ENCODE assay signal across 21 mouse cellular contexts in genomic region chr3:133320313-133320712, GRCm38 (mm10). TPM values are rescaled to one million over a fixed set of nuclear protein-coding genes. Genes with fewer than 3 reads are reported as not detected.
DNase-seq lines count a peak whose midpoint lies in the region; ATAC-seq and TF ChIP-seq lines count a peak whose summit lies in the region.
"Had no signal": no experiment of that assay in that cellular context is flagged by ENCODE, and none has a peak within 500 bp of the region (broad histone marks: within the 10 kb centered on the region; RNA-seq: fewer than 3 reads in every experiment).

No protein-coding gene starts in this region.

- no peaks in the 10 kb centered on the region for H3K9me3 ChIP-seq in stomach, embryonic 15.5 days
- H3K9me3 ChIP-seq in stomach, postnatal 0 days (ENCODE audit: control insufficient read depth, low read length) = no peaks in the 10 kb centered on the region
- no peaks in the 10 kb centered on the region for H3K9me3 ChIP-seq in intestine, embryonic 16.5 days (ENCODE audit: control insufficient read depth, low read length)
- H3K9me3 ChIP-seq: embryonic facial prominence, embryonic 10.5 days; embryonic facial prominence, embryonic 12.5 days; forebrain, embryonic 12.5 days; forebrain, embryonic 15.5 days had no signal

- DNase-seq in heart, adult 11 months = peak; percentile 43
- DNase-seq in heart, postnatal 10 days = no peak
- DNase-seq in stomach, postnatal 0 days (ENCODE audit: low spot score) = no peak
- DNase-seq in gastrocnemius, postnatal 25 days = no peak
- no peak for DNase-seq in thymus, postnatal 36 days
- DNase-seq: adrenal gland, adult 8-10 months; adrenal gland, postnatal 14 days; adrenal gland, postnatal 36 days; cerebellum, adult 11-12 months; cerebellum, adult 2 months; cerebellum, adult 9-10 months; cerebellum, postnatal 10 days; cerebellum, postnatal 25 days; forebrain, postnatal 0 days had no signal

- H3K27ac ChIP-seq in stomach, embryonic 15.5 days = no peak overlapping the region
- H3K27ac ChIP-seq in stomach, postnatal 0 days (replicated peaks) = no peak overlapping the region
- peak overlapping the region; percentile 45; the same call in 1 of the 2 replicates for H3K27ac ChIP-seq in intestine, embryonic 16.5 days (ENCODE audit: low read length)
- H3K27ac ChIP-seq: embryonic facial prominence, embryonic 10.5 days; embryonic facial prominence, embryonic 12.5 days; forebrain, embryonic 12.5 days; forebrain, embryonic 15.5 days had no signal

- WGBS in stomach, embryonic 15.5 days = 79% methylated on average over 6 of the region's 6 CpGs
- WGBS in stomach, postnatal 0 days = 80% methylated on average over 6 of the region's 6 CpGs
- 63% methylated on average over 6 of the region's 6 CpGs for WGBS in intestine, embryonic 16.5 days

- H3K9ac ChIP-seq in stomach, embryonic 15.5 days = no peak overlapping the region
- no peak overlapping the region for H3K9ac ChIP-seq in stomach, postnatal 0 days (ENCODE audit: low read length)
- H3K9ac ChIP-seq in intestine, embryonic 16.5 days (ENCODE audit: low read depth, low read length) = no peak overlapping the region
- H3K9ac ChIP-seq: embryonic facial prominence, embryonic 12.5 days; forebrain, embryonic 12.5 days; forebrain, embryonic 15.5 days; forebrain, postnatal 0 days had no signal

- H3K27me3 ChIP-seq in stomach, embryonic 15.5 days (replicated peaks) = no peaks in the 10 kb centered on the region
- H3K27me3 ChIP-seq in stomach, postnatal 0 days (ENCODE audit: control insufficient read depth, insufficient read depth, low read length) = no peaks in the 10 kb centered on the region
- no peaks in the 10 kb centered on the region for H3K27me3 ChIP-seq in intestine, embryonic 16.5 days (replicated peaks; ENCODE audit: control insufficient read depth, insufficient read depth, low read length)
- H3K27me3 ChIP-seq: embryonic facial prominence, embryonic 12.5 days; forebrain, embryonic 12.5 days; forebrain, embryonic 15.5 days had no signal

- TF ChIP-seq CTCF in stomach, postnatal 0 days (IDR thresholded peaks at IDR 0.05; ENCODE audit: low read depth) = no peak

- intact Hi-C loops in heart, postnatal 10 days (cut with DNase I) = loop anchor here (10.0 kb wide), 1 partner anchor 364 kb away; no protein-coding TSS in a partner anchor

- no peaks in the 10 kb centered on the region for H3K4me1 ChIP-seq in stomach, embryonic 15.5 days
- H3K4me1 ChIP-seq in stomach, postnatal 0 days (replicated peaks; ENCODE audit: control insufficient read depth, insufficient read depth) = no peaks in the 10 kb centered on the region
- no peaks in the 10 kb centered on the region; the same call in 1 of the 2 replicates for H3K4me1 ChIP-seq in intestine, embryonic 16.5 days (ENCODE audit: control insufficient read depth, insufficient read depth, low read length)
- H3K4me1 ChIP-seq: embryonic facial prominence, embryonic 10.5 days; embryonic facial prominence, embryonic 12.5 days; forebrain, embryonic 12.5 days; forebrain, embryonic 15.5 days had no signal

- H3K4me3 ChIP-seq in stomach, embryonic 15.5 days (replicated peaks) = no peak overlapping the region
- no peak overlapping the region for H3K4me3 ChIP-seq in stomach, postnatal 0 days (ENCODE audit: low read depth, low read length)
- no peak overlapping the region for H3K4me3 ChIP-seq in intestine, embryonic 16.5 days (ENCODE audit: low read length)
- H3K4me3 ChIP-seq: embryonic facial prominence, embryonic 10.5 days; embryonic facial prominence, embryonic 12.5 days; forebrain, embryonic 12.5 days; forebrain, embryonic 15.5 days had no signal

- no peaks in the 10 kb centered on the region for H3K36me3 ChIP-seq in stomach, embryonic 15.5 days
- H3K36me3 ChIP-seq in stomach, postnatal 0 days (ENCODE audit: control insufficient read depth, insufficient read depth, low read length) = no peaks in the 10 kb centered on the region; the same call in 1 of the 2 replicates
- H3K36me3 ChIP-seq in intestine, embryonic 16.5 days (ENCODE audit: control insufficient read depth, insufficient read depth, low read length) = peaks cover 5% of the 10 kb centered on the region; the same call in 1 of the 2 replicates
- H3K36me3 ChIP-seq: forebrain, embryonic 12.5 days had no signal

- no peak overlapping the region for H3K4me2 ChIP-seq in stomach, embryonic 15.5 days
- H3K4me2 ChIP-seq in stomach, postnatal 0 days (replicated peaks; ENCODE audit: low read depth) = no peak overlapping the region
- H3K4me2 ChIP-seq in intestine, embryonic 16.5 days (ENCODE audit: low read depth, low read length) = no peak overlapping the region
- H3K4me2 ChIP-seq: embryonic facial prominence, embryonic 12.5 days; forebrain, embryonic 12.5 days; forebrain, embryonic 15.5 days had no signal

- ATAC-seq in stomach, embryonic 15.5 days (ENCODE audit: insufficient read depth, low FRiP score, low read depth) = peak; percentile 60; the same call in 1 of the 2 replicates
- ATAC-seq in stomach, postnatal 0 days (ENCODE audit: low FRiP score, low TSS enrichment) = no peak
- ATAC-seq in intestine, embryonic 16.5 days = peak; percentile 81
- ATAC-seq: activated CD4-positive, CD25-positive, alpha-beta regulatory T cell, adult 4 months; forebrain, embryonic 15.5 days; forebrain, postnatal 0 days had no signal

- no peak for TF ChIP-seq EP300 in stomach, postnatal 0 days (optimal IDR thresholded peaks at IDR 0.05)

RNA-seq across cellular contexts. Expression of gene Ppa2, which starts 10.4 kb away (rescaled TPM):
- total RNA-seq in heart, postnatal 10 days (2021) = 100 to 1,000 TPM; 105 to 116 TPM
- polyA plus RNA-seq in stomach, embryonic 15.5 days (2015; fragmentation: Nextera tagmentation; extraction: Ambion mirVana) = 95.6 and 103 TPM in 2 replicates
- 81.2 and 85.7 TPM in 2 replicates for polyA plus RNA-seq in stomach, postnatal 0 days (2015; fragmentation: Nextera tagmentation; extraction: Ambion mirVana)
- 146 and 149 TPM in 2 replicates for polyA plus RNA-seq in intestine, embryonic 16.5 days (2015; fragmentation: Nextera tagmentation; extraction: Ambion mirVana)
- total RNA-seq in gastrocnemius, postnatal 25 days (2021) = 10 to 100 TPM; 48.5 to 50.2 TPM
